Mouse (Mus musculus): ENCODE data around the gene Maml2.

DNA sequence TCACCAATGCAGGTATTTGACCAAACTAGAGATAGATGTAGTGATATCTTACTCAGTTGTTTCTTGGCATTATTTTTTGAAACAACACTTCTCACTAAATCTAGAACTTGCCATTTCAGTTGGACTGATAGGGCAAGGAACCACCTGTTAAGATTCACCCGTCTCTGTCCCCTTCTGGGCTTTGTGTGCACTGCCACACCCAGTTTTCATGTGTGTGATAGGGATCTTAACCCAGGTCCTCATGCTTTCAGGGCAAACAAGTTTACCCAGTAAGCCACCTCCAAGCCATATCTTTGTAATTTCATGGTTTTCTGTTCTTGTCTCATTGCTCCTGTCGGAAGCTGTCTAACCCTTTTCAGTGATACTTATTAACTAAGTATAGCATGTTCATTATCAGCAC, 46.5 kb upstream of the Maml2 start:
- no peak for TF ChIP-seq HCFC1 (IDR thresholded peaks at IDR 0.05; ENCODE audit: borderline replicate concordance, insufficient read depth, low read length)
- no peak for TF ChIP-seq MAFK (IDR thresholded peaks at IDR 0.05; ENCODE audit: insufficient read depth, low read depth, low read length)
- TF ChIP-seq ZNF384 (IDR thresholded peaks at IDR 0.05; ENCODE audit: low read depth, low read length) = no peak
- TF ChIP-seq CHD2 (IDR thresholded peaks at IDR 0.05; ENCODE audit: low read depth, low read length) = no peak
- no peak for TF ChIP-seq ZC3H11A (IDR thresholded peaks at IDR 0.05; ENCODE audit: borderline replicate concordance, low read depth, low read length)
